Mouse (Mus musculus): ENCODE measurements around the gene B430218F22Rik. TPM values are rescaled to one million over a fixed set of nuclear protein-coding genes. Genes with fewer than 3 reads are reported as not detected.

B430218F22Rik gene
- 0.22 TPM for polyA plus RNA-seq (2014; fragmentation: Illumina TruSeq; extraction: RNeasy Lipid Tissue Mini Kit (QIAGEN cat#74804); ENCODE audit: low read depth, low replicate concordance)

DNA sequence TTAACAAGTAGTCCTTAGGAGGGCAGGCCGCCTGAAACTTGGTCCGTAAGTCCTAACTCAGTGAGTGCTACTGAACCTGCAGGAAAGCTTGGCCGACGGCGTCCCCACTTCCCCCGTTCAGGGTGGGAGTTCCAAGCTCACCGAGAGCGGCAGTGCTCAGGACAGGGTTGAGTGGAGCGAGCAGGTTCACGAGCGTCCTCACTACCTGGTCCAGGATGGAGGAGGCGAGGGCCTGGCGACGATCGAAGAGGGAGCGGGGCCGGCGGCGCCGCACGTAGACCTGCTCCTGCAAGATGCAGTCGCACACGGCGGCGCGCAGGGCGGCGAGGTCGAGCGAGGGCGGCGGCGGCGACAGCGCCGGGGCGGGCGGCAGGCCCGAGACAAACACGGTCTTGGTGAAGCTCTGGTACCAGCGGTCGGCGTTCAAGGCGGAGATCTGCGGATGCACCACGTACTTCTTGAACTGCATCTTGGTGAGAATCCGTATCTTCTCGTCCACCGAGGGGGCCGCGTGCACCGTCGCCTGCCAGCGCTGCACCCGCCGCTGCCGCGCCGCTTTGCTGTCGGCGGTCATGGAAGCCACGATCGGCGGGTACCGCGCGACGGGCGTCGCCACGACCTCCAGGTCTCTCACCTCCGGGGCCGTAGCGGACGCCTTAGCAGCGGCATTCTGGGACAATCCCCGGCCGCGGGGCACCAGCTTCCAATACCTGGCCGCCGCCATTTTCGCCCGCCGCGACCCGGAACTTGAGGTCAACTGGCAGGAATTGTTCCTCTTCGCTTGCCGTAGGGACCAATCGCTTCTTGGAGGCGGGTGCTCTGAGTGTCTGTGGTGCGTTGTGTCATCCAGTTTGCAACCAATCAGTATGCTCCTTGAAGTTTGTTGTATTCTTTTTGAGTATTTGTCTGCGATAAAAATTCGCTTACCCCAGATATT lies at the start of gene B430218F22Rik, which contains the start of gene Mrps30:
Gene B430218F22Rik (plus strand): TSS at position 120 of the 937 bp plus-strand sequence.
Gene Mrps30 (minus strand): TSS at position 742 of the 937 bp plus-strand sequence.

Other genes starting within 250 kb of the B430218F22Rik start
- gene Mrps30, start 622 bp downstream of the B430218F22Rik start, polyA plus RNA-seq (2014; fragmentation: Illumina TruSeq; extraction: RNeasy Lipid Tissue Mini Kit (QIAGEN cat#74804); ENCODE audit: low read depth, low replicate concordance) = 34.4 TPM